ENCODE assay signal across 17 mouse cellular contexts in the genomic region with DNA sequence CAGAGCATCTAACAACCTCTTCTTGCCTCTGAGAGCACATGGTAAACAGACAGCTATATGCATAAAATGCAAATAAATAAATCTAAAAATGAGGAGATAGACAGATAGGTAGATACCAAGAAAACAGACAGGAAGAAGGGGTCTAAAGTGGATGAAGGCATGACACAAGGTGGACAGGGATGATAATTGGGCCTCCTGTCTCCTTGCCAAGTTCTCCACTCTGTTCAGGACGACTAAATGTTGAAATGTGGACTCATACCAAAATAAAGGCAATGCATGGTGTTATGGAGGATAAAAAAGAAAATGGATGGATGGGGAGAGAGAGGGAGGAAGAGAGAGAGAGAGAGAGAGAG.
"Had no signal": no experiment of that assay in that cellular context is flagged by ENCODE, and none has a peak within 500 bp of the region (broad histone marks: within the 10 kb centered on the region; RNA-seq: fewer than 3 reads in every experiment).

No protein-coding gene starts in this region.

- H3K4me3 ChIP-seq: neural tube, embryonic 12.5 days; neural tube, embryonic 13.5 days; neural tube, embryonic 15.5 days; stomach, embryonic 15.5 days had no signal

- H3K36me3 ChIP-seq: neural tube, embryonic 12.5 days; neural tube, embryonic 13.5 days; neural tube, embryonic 15.5 days; stomach, embryonic 15.5 days had no signal

- H3K9ac ChIP-seq: neural tube, embryonic 12.5 days; neural tube, embryonic 13.5 days; neural tube, embryonic 15.5 days; stomach, embryonic 15.5 days had no signal

- H3K4me1 ChIP-seq: neural tube, embryonic 12.5 days; neural tube, embryonic 13.5 days; neural tube, embryonic 15.5 days; stomach, embryonic 15.5 days had no signal

- H3K27ac ChIP-seq: neural tube, embryonic 12.5 days; neural tube, embryonic 13.5 days; neural tube, embryonic 15.5 days; stomach, embryonic 15.5 days; stomach, postnatal 0 days had no signal

- H3K9me3 ChIP-seq: neural tube, embryonic 12.5 days; neural tube, embryonic 13.5 days; neural tube, embryonic 15.5 days; stomach, embryonic 15.5 days had no signal

- H3K4me2 ChIP-seq: neural tube, embryonic 12.5 days; neural tube, embryonic 13.5 days; neural tube, embryonic 15.5 days; stomach, embryonic 15.5 days had no signal

- H3K27me3 ChIP-seq: neural tube, embryonic 12.5 days; neural tube, embryonic 13.5 days; neural tube, embryonic 15.5 days; stomach, embryonic 15.5 days had no signal

- DNase-seq: retina, postnatal 1 day; right cerebral cortex, adult 18-20 months; right cerebral cortex, postnatal 14 days; right cerebral cortex, postnatal 25 days; right cerebral cortex, postnatal 4 days; spleen, adult 18-20 months; thymus, adult 18-20 months; thymus, adult 2 months; thymus, postnatal 14 days; thymus, postnatal 25 days; thymus, postnatal 36 days; thymus, postnatal 4 days had no signal
